Mouse (Mus musculus) forebrain, embryonic 11.5 days (tissue): ENCODE data around the gene Tuba3b. TPM values are rescaled to one million over a fixed set of nuclear protein-coding genes. Genes with fewer than 3 reads are reported as not detected.

ENCODE experiments used
- ATAC-seq: fragments of 200-750 bp; cut with Nextera tagmentation; replicated peaks from 2 replicates; pipeline ENCODE4 v1.8.0; 2017; ENCODE audit warnings: moderate TSS enrichment; ENCODE audit not compliant: low FRiP score
- DNase-seq: peaks from one replicate; pipeline ENCODE4 v3.0.0-alpha.2; 2017; ENCODE audit warnings: low spot score
- H3K27ac ChIP-seq: fragments of 300-500 bp; sonication (generic); 2 replicates; pipeline ENCODE4 v1.5.1; 2014; ENCODE audit warnings: low read depth, low read length
- H3K27me3 ChIP-seq: fragments of 300-500 bp; sonication (generic); 2 replicates; pipeline ENCODE4 v1.6.1; 2014; ENCODE audit warnings: mild to moderate bottlenecking, low read length, mixed read lengths; ENCODE audit not compliant: control insufficient read depth, insufficient read depth
- H3K36me3 ChIP-seq: fragments of 300-500 bp; sonication (generic); 2 replicates; pipeline ENCODE4 v1.6.1; 2014; ENCODE audit warnings: mild to moderate bottlenecking, low read length, moderate library complexity, mixed read lengths; ENCODE audit not compliant: control insufficient read depth, insufficient read depth
- H3K4me1 ChIP-seq: fragments of 300-500 bp; sonication (generic); replicated peaks from 2 replicates; pipeline ENCODE4 v1.6.1; 2014; ENCODE audit warnings: low read length, mixed read lengths; ENCODE audit not compliant: control insufficient read depth, insufficient read depth
- H3K4me2 ChIP-seq: fragments of 300-500 bp; sonication (generic); 2 replicates; pipeline ENCODE4 v1.6.1; 2014; ENCODE audit warnings: low read depth, mild to moderate bottlenecking, low read length, moderate library complexity, mixed read lengths; ENCODE audit not compliant: severe bottlenecking
- H3K4me3 ChIP-seq: fragments of 300-500 bp; sonication (generic); 2 replicates; pipeline ENCODE4 v1.5.1; 2014; ENCODE audit warnings: low read depth, low read length
- H3K9ac ChIP-seq: fragments of 300-500 bp; sonication (generic); 2 replicates; pipeline ENCODE4 v1.6.1; 2014; ENCODE audit warnings: low read length
- H3K9me3 ChIP-seq: fragments of 300-500 bp; sonication (generic); 2 replicates; pipeline ENCODE4 v1.6.1; 2016; ENCODE audit warnings: low read length, mixed read lengths; ENCODE audit not compliant: control insufficient read depth
- WGBS: fragments of 180-500 bp; shearing (Covaris S2); extraction: QIAGEN DNeasy Blood & Tissue Kit; methylation state at CpG from one replicate; pipeline ENCODE4 v1.1.7; 2014; 5-methylcytosine and 5-hydroxymethylcytosine counted together
- polyA plus RNA-seq: library from polyadenylated mRNA; unstranded; fragments of >200 nt; fragmentation: Nextera tagmentation; extraction: Ambion mirVana; gene quantifications from 2 replicates; pipeline ENCODE4 v1.2.1, GENCODE M21; 2014

Tuba3b gene
- not detected in 2 replicates for polyA plus RNA-seq

- Histone ChIP-seq H3K27ac (no peak within 1 kb of the TSS), H3K27me3 (no peaks in the 10 kb centered on the region), H3K9me3 (no peaks in the 10 kb centered on the region), H3K4me1 (no peaks in the 10 kb centered on the region), H3K4me2 (no peak within 1 kb of the TSS), H3K9ac (no peak within 1 kb of the TSS), H3K4me3 (no peak within 1 kb of the TSS), H3K36me3 (no peaks in the 10 kb centered on the region)
- DNase-seq (no peak), ATAC-seq (no peak)
- 95% methylated on average over 31 of the region's 31 CpGs for WGBS
These were observed at the start of gene Tuba3b for GRCm38 (mm10) chr6:145615666-145616210. TSS of gene Tuba3b (plus strand) at chr6:145615757.

GRCm38 (mm10) chr6:145567296-145567695 is 48.3 kb upstream of the Tuba3b start:
- DNase-seq = peak; percentile 29
- 80% methylated on average over 8 of the region's 8 CpGs for WGBS
- H3K27ac ChIP-seq = no peak overlapping the region
- H3K4me1 ChIP-seq = no peaks in the 10 kb centered on the region
- H3K9ac ChIP-seq = no peak overlapping the region
- H3K36me3 ChIP-seq = no peaks in the 10 kb centered on the region
- H3K9me3 ChIP-seq = no peaks in the 10 kb centered on the region
- ATAC-seq = no peak
- H3K4me3 ChIP-seq = no peak overlapping the region
- H3K4me2 ChIP-seq = no peak overlapping the region
- H3K27me3 ChIP-seq = no peaks in the 10 kb centered on the region

- ATAC-seq = no peak
- no peaks in the 10 kb centered on the region for H3K36me3 ChIP-seq
- H3K9ac ChIP-seq = no peak overlapping the region
- no peaks in the 10 kb centered on the region for H3K9me3 ChIP-seq
- no peaks in the 10 kb centered on the region for H3K27me3 ChIP-seq
- DNase-seq = no peak
- no peak overlapping the region for H3K4me3 ChIP-seq
- no peak overlapping the region for H3K4me2 ChIP-seq
- 90% methylated on average over 3 of the region's 3 CpGs for WGBS
- H3K4me1 ChIP-seq = no peaks in the 10 kb centered on the region
- no peak overlapping the region for H3K27ac ChIP-seq
These were observed 47.7 kb upstream of the Tuba3b start for GRCm38 (mm10) chr6:145567832-145568231.

- no peak for ATAC-seq
- no peak overlapping the region for H3K4me2 ChIP-seq
- no peaks in the 10 kb centered on the region for H3K4me1 ChIP-seq
- no peaks in the 10 kb centered on the region for H3K9me3 ChIP-seq
- no peak overlapping the region for H3K27ac ChIP-seq
- no peak for DNase-seq
- no peaks in the 10 kb centered on the region for H3K36me3 ChIP-seq
- H3K27me3 ChIP-seq = no peaks in the 10 kb centered on the region
- WGBS = 91% methylated on average over 3 of the region's 3 CpGs
- no peak overlapping the region for H3K9ac ChIP-seq
- no peak overlapping the region for H3K4me3 ChIP-seq
These were observed 46.9 kb upstream of the Tuba3b start for GRCm38 (mm10) chr6:145568701-145569100.

- no peak overlapping the region for H3K27ac ChIP-seq
- H3K4me1 ChIP-seq = peaks cover 2% of the 10 kb centered on the region; the same call in 1 of the 2 replicates
- DNase-seq (peak; percentile 30), ATAC-seq (no peak)
- WGBS = 88% methylated on average over 6 of the region's 6 CpGs
- H3K36me3 ChIP-seq = no peaks in the 10 kb centered on the region
- H3K4me2 ChIP-seq = no peak overlapping the region
- no peak overlapping the region for H3K9ac ChIP-seq
- no peaks in the 10 kb centered on the region for H3K27me3 ChIP-seq
- no peaks in the 10 kb centered on the region for H3K9me3 ChIP-seq
- H3K4me3 ChIP-seq = no peak overlapping the region
These were observed 42.1 kb upstream of the Tuba3b start for GRCm38 (mm10) chr6:145573250-145574013.

GRCm38 (mm10) chr6:145576762-145577161 is 38.8 kb upstream of the Tuba3b start:
- no peak for ATAC-seq
- H3K9me3 ChIP-seq = no peaks in the 10 kb centered on the region
- no peaks in the 10 kb centered on the region for H3K36me3 ChIP-seq
- peaks cover 7% of the 10 kb centered on the region; the same call in 1 of the 2 replicates for H3K4me1 ChIP-seq
- no peak overlapping the region for H3K4me2 ChIP-seq
- H3K9ac ChIP-seq = no peak overlapping the region
- no peak overlapping the region for H3K4me3 ChIP-seq
- H3K27me3 ChIP-seq = no peaks in the 10 kb centered on the region
- WGBS = 96% methylated on average over 4 of the region's 4 CpGs
- DNase-seq = peak; percentile 22
- no peak overlapping the region for H3K27ac ChIP-seq

GRCm38 (mm10) chr6:145578457-145579185 is 36.9 kb upstream of the Tuba3b start:
- WGBS = 48% methylated on average over 10 of the region's 10 CpGs
- no peak; the same call in 1 of the 2 replicates for ATAC-seq
- peak; percentile 51 for DNase-seq

GRCm38 (mm10) chr6:145579761-145580160 is 35.8 kb upstream of the Tuba3b start:
- Histone ChIP-seq H3K27me3 (no peaks in the 10 kb centered on the region), H3K9ac (no peak overlapping the region), H3K27ac (no peak overlapping the region), H3K9me3 (no peaks in the 10 kb centered on the region), H3K36me3 (no peaks in the 10 kb centered on the region), H3K4me1 (peaks cover 7% of the 10 kb centered on the region; the same call in 1 of the 2 replicates), H3K4me2 (no peak overlapping the region), H3K4me3 (no peak overlapping the region)
- DNase-seq = no peak
- ATAC-seq = no peak
- WGBS = 86% methylated on average over 3 of the region's 3 CpGs

More at GRCm38 (mm10) chr6:145578457-145579185, 36.9 kb upstream of the Tuba3b start:
- Histone ChIP-seq H3K27me3 (no peaks in the 10 kb centered on the region), H3K4me3 (no peak overlapping the region), H3K36me3 (no peaks in the 10 kb centered on the region), H3K4me2 (no peak overlapping the region), H3K9ac (no peak overlapping the region), H3K4me1 (peaks cover 7% of the 10 kb centered on the region; the same call in 1 of the 2 replicates), H3K9me3 (no peaks in the 10 kb centered on the region), H3K27ac (no peak overlapping the region)
